Mouse (Mus musculus) layer of hippocampus, adult 9-11 months (tissue): Measurements from ENCODE around the gene Psmb2.

ENCODE experiments used
- DNase-seq: peaks from one replicate; pipeline ENCODE4 v3.0.0; 2022

Gene Psmb2

GRCm38 (mm10) chr4:126732531-126733380 lies 55.3 kb downstream of the Psmb2 start:
- DNase-seq: no peak

DNA sequence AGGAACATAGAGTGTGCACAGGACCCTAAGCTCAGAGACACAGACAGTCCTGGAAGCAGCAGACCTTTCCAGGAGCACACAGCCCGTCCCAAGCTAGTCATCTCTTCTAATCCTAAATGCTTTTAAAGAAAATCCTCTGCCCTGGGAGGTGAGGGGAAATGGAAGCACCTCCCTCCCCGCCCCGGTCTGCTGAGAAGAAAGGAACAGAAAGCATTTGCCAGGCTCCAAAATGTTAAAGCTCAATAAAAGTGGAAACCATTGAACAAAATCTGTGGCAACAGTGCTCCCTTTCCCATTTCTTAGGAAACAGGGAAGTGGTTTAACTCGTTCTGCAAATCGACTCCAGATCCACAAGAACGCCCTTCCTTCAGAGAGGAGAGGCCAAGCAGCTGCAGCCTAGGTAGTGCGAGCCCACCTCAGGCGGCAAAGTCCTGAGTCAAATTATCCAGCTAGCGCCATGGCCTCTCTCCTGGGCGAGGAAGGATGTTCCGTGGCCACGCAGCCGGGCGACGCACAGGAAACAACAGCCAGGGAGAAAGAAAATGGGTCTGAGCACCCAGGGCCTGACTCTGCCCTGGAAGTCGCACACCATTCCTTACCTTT lies 56.7 kb downstream of the Psmb2 start:
- DNase-seq: no peak

GRCm38 (mm10) chr4:126734700-126735381 lies 57.4 kb downstream of the Psmb2 start:
- DNase-seq: no peak

DNA sequence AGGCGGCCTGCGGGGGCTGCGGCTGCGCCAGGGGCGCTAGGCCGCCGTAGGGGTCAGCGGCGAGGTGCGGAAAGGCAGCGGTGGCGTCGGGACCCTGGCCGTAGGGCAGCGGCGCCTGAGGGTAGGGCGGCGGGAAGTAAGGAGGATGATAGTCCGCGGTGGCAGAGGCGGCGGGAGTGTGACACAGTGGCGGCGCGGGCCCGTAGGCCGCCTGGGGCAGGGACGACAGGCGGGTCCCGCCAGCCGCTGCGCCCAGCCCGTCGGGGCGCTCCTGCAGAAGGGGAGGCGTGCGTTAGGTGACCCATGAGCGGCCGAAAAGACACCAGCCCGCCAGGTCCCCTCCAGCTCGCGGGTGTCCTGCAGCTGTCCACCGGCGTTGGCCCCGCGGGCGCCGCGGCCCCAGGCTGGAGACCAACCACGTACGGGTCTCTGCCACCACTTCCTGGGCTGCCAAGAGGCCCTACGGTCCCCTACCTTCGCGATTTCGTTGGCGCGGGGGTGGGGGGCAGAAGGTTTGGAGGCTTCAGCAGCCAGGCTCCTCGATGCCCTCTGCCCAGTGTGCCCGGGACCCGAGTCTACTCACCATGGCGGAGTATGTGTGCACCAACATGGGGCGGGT lies 58.1 kb downstream of the Psmb2 start:
- no peak for DNase-seq

- DNase-seq: no peak
These were observed 58.6 kb downstream of the Psmb2 start, which contains the start of gene Tfap2e for GRCm38 (mm10) chr4:126736001-126736414. Gene Tfap2e, minus strand, starts transcription at chr4:126736240.

DNA sequence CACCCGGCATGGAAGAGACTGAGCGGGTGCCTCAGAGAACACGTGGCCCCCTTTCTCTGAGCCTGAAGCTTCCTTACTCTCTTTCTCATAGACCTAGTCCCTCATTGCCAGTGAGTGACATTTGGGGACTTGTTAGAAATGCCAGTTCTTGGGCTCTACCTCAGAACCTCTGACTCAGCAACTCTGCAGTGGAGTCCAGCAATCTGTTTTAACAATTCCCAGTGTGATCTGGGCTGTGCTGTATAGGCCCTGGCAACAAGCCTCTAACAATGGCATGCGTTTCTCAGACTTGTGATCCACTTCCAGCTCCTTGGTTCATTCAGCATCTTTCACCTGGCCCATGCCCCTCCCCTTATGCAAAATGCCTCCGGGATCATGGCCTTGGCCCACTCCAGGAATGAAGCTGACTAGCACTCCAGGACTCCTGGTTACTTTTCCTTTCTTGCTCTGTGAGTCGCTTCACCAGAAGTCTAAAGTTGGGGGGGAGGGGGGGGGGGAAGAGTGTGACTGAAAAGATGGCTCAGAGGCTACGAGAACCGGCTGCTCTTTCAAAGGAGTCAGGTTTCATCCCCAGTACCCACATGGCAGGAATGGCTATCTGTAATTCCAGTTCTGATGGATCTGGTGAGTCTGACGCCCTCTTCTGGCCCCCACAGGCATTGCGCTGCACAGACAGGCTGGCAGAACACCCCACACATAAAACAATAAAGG lies 62.7 kb downstream of the Psmb2 start:
- DNase-seq: no peak

- peak; percentile 81 for DNase-seq
These were observed 64.0 kb downstream of the Psmb2 start for GRCm38 (mm10) chr4:126741448-126741847.

- no peak for DNase-seq
These were observed 65.5 kb downstream of the Psmb2 start for GRCm38 (mm10) chr4:126742976-126743375.

DNA sequence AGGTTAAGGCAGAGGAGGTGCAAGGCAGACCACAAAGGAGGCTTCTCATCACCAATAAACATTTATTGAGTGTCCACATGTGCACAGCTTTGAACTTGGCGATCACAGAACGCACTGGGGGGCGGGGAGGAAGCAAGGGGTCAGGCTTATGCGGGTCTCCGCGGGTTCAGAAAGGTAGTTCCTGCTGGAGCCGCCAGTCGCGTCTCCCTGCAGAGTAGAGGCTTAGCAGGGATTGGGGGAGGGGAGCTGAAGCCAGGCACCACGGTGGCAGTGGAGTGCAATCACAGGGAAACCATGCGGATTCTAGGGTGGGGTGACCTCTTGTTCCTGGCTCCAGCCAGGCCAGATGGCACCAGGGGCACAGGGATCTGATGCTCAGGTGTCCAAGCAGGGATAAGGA lies 66.3 kb downstream of the Psmb2 start:
- no peak for DNase-seq

DNA sequence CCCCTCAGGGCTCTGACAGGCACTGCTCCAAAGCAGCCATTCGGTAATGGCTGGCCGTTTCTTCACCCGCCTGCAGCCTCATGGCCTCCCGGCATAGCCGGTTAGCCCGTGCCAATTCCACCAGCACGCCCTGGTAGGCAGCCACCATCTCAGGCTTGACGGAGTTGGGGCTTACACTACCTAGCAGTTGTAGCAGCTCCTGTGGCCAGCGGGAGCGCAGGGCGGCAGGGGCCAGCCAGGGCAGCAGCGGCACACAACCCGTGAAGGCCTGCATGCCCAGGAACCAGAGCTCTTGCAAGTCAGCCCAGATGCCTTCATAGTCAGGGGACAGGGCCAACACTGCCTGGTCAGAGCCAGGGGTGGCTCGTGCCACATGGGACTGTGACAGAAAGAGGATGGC lies 67.4 kb downstream of the Psmb2 start:
- DNase-seq: no peak

GRCm38 (mm10) chr4:126745506-126746193 lies 68.2 kb downstream of the Psmb2 start:
- peak; percentile 77 for DNase-seq

DNA sequence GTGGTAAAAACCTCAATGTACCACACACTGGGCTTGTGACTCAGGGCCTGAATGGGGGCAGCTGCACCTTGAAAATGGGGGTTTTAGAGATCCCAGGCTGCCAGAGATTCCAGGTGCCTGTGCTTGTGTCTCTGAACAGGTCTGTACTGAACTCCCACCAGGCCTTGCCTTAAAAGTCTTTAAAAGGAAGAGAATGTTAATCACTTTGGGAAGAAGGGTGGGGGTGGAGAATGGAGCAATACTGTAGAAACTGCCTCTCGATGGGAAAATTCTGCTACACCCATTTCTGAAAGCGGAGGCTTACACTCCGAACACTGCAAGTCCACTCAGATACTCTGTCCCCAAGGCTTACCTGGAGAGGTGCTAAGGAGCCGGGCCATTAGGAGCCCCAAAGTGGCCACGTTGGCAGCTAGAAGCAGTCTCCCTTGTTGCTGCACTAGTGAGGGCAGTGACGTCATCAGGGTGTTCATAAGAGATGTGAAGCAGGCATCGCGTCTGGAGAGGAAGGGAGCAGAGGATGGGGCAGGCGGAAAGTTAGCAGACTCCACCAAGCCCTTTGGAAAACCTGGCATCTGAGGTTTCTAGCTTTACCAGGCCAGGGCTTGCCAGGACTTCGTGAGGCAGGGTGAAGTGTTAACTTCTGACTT lies 68.9 kb downstream of the Psmb2 start:
- DNase-seq: peak; percentile 40

DNA sequence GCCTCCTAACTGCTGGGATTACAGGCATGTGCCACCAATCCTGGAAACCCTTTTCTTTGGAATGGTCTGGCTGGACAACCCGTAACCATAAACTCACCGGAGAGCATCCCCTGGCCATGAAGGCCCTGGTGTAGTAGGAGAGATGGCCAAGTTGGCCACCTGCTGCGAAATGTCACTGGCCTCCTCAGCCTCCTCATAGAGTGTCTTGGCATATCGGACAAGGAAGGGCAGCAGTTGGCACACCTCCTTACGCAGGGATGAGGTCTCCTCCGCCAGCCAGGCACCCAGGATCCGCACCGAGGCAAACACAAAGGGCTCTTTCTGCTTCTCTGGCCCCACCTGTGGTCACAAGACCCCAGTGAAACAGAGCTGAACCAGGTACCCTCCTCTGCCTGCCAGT lies 71.0 kb downstream of the Psmb2 start:
- no peak for DNase-seq

DNA sequence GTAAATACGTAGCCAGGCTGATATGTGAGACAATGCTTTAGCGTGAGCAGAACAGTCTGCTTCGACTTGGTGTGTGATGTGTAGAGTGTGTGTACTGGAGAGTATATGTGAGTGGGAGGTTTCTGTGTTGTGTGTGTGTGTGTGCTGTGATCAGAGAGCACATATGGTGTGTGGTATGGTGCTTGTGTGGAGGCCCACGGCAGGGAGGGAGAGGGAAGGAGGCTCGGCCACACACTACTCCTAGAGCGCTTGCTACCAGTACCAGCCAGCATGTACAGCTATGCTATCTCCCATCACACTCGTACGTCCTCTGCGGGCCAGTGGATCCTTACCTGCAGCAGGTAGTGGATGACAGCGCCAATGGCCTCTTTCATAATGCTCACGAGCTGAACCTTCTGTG lies 72.1 kb downstream of the Psmb2 start:
- peak; percentile 72 for DNase-seq

DNA sequence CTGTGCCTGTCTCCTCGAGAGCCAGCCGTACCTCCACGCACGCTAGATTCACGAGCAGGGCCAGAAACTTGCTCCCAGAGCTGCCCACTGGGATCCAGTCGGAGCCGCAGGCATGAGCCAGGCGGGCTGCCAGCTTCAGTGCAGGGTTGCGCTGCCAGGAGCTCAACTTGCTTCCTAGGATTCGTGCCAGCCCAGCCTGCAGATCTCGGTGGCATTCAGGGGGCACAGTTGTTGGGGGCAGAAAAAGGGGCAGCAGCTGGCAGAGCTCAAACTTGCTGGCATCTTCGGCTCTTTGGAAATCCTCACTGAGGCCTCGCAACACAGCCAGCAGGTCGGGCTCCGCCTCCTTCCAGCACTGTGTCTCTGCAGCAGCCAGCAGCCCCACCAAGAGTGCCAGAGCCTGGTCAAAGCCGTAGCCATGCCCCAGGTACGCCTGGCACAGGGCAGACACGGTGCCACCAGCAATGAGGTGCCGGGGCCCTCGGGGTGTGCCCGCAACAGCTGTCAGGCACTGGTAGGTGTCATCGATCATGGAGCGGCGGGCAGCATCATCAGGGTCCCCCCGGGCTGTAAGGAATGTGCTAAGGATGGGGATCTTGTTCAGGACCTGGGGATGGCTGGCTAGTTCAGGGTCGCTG lies 72.7 kb downstream of the Psmb2 start:
- DNase-seq: peak; percentile 77

DNA sequence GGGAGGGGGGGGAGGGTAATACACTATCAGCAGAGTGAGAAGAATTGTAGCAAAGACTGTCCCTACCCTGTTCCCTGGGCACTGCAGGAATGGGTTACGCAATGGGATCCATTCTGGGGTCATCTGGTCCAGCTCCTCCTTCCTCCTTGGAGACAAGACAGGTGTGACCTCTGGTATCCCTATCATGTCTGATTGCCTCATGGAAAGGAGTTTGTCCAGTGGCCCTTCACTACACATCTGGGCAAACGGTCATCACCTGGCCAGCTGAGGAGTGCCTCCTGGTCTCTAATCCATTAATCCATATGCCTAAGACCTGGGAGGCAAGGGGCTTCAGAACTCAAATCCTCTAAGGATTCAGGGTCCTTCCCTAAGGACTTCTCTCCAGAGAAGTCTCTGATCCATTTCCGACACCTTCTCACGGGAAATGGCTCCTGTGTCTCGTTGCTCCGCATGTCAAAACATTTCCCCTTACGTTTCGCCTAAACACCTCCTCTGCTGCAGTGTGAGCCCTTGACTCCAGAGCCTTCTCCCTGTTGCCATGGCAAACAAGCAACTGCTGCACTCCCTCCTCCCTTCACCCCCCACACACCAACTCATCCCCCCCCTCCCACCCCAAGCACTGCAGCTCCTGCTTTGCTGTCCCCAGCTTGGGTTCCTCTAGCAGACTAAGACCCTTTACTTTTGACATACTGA lies 73.6 kb downstream of the Psmb2 start:
- DNase-seq: peak; percentile 51

DNA sequence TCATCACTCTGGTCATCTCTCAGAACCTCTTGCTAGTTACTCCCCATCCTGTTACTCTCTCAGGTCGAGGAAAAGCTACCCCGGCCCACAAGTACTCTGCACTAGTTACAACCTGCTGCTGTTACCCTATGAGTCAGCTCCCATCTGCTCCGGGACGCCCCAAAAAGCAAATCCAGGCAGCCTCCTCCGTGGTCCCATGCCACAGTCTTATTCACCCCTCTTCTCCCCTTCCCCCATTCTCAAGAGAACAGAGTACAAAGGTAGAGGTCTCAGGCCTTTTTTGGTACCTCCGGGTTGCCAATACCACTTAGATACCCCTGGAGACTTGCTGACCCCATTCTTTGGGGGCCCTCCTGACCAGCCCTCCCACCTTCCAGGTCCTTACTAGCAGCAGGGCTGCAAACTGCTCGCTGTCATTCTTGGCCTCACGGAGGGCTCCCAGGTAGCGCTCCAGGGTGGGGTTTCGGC lies 74.2 kb downstream of the Psmb2 start:
- peak; percentile 69 for DNase-seq

- peak; percentile 50 for DNase-seq
These were observed 74.7 kb downstream of the Psmb2 start for GRCm38 (mm10) chr4:126752024-126752607.

DNA sequence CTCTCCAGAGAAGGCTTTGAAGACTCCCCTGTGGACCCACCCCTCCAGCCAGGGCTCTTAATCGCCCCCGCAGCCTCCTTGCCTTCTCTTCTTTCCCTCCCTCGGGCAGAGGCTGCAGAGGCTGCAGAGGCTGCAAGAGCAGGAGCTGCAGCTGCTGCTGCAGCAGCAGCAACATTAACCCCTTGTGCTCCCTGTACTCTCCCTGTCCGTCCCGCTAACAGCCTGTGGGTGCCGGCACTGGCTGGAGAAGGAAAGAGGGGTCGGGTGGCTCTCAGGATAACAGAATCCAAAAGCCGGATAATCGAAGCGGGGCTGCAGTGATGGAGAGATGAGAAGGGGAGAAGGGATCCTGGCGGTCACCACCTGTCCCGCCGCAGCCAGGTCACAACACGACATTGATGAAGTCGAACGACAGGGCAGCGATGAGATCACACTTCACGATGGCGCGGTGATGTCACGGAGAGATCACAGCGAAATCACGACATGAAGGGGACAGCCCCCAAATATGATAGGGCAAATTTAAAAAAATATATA lies 75.2 kb downstream of the Psmb2 start:
- peak; percentile 44 for DNase-seq
